Mouse (Mus musculus) testis, adult 2 months (tissue): ENCODE data around the gene Elane. TPM values are rescaled to one million over a fixed set of nuclear protein-coding genes. Genes with fewer than 3 reads are reported as not detected.

ENCODE experiments used
- H3K27ac ChIP-seq: fragments of 200-500 bp; 2 replicates; pipeline ENCODE4 v1.5.1; 2012; ENCODE audit warnings: low read depth, low read length; ENCODE audit not compliant: control insufficient read depth, insufficient read depth
- H3K27me3 ChIP-seq: fragments of 200-500 bp; 2 replicates; pipeline ENCODE4 v1.6.1; 2012; ENCODE audit warnings: mild to moderate bottlenecking, low read length, moderate library complexity; ENCODE audit not compliant: control insufficient read depth, insufficient read depth
- H3K36me3 ChIP-seq: fragments of 200-500 bp; 2 replicates; pipeline ENCODE4 v1.6.1; 2012; ENCODE audit warnings: mild to moderate bottlenecking, low read length; ENCODE audit not compliant: control insufficient read depth, insufficient read depth
- H3K4me1 ChIP-seq: fragments of 200-500 bp; 2 replicates; pipeline ENCODE4 v1.6.1; 2012; ENCODE audit warnings: low read length; ENCODE audit not compliant: control insufficient read depth, insufficient read depth
- H3K4me3 ChIP-seq: fragments of 200-500 bp; 2 replicates; pipeline ENCODE4 v1.5.1; 2012; ENCODE audit warnings: low read depth, mild to moderate bottlenecking, low read length, moderate library complexity, mixed read lengths; ENCODE audit not compliant: control insufficient read depth
- CTCF ChIP-seq: fragments of 200-500 bp; IDR thresholded peaks from 2 replicates; pipeline ENCODE4 v1.5.1; 2012; ENCODE audit warnings: low read depth, mild to moderate bottlenecking, inconsistent platforms, low read length, moderate library complexity; ENCODE audit not compliant: control insufficient read depth, insufficient read depth, insufficient replicate concordance
- POLR2A ChIP-seq: fragments of 200-500 bp; IDR thresholded peaks from 2 replicates; pipeline ENCODE4 v1.6.1; 2012; ENCODE audit warnings: low read depth, mild to moderate bottlenecking, inconsistent platforms, low read length, moderate library complexity; ENCODE audit not compliant: control insufficient read depth
- polyA plus RNA-seq: library from polyadenylated mRNA; depleted of rRNA; stranded (reverse); fragments of >200 nt; gene quantifications from 2 replicates; pipeline ENCODE4 v1.2.3, GENCODE M21; 2012

The Elane gene
- polyA plus RNA-seq, 1 experiment = 0.11 TPM

DNA sequence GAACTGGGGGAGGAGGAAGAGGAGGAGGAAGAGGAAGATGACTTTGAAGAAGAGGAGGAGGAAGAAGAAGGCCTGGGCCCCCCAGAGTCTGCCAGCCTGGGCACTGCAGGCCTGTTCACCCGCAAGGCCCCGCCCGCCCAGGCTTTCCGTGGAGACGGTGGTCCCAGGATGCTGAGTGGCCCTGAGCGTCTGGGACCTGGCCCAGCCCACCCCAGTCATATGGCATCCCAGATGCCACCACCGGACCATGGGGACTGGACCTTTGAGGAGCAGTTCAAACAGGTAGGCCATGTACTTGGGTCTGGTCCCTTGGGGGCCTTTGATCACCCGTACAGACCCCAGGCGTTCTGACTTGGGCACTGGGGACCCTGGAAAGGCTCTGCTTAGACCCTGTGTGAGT is 45.8 kb downstream of the Elane start:
- Histone ChIP-seq H3K4me3 (peak overlapping the region; percentile 83), H3K27me3 (no peaks in the 10 kb centered on the region), H3K36me3 (no peaks in the 10 kb centered on the region), H3K4me1 (peaks cover 39% of the 10 kb centered on the region), H3K27ac (no peak overlapping the region)
- TF ChIP-seq POLR2A = no peak
- TF ChIP-seq CTCF = no peak

DNA sequence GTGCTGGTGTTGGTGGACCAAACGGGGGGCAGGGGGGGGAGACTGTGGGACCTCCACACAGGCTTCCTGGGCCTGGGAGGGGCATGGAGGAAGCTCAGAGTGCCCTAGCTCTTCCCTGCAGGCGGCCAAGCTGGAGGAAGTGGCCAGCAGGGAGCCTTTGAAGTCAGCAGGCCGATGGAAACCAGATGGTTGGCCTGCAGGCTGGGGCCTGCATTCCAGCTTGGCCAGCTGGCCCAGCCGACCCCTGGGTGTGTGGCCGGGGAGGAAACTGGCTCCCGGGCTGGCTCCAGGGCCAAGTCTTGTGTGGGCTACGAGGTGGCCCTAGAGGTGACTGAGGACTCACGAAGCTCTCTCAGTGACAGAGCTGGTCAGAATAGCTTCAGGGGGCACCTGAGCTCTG is 46.7 kb downstream of the Elane start:
- peaks cover 38% of the 10 kb centered on the region for H3K4me1 ChIP-seq
- H3K4me3 ChIP-seq = peak overlapping the region; percentile 83
- TF ChIP-seq POLR2A (no peak), CTCF (no peak)
- no peaks in the 10 kb centered on the region for H3K36me3 ChIP-seq
- H3K27ac ChIP-seq = no peak overlapping the region
- H3K27me3 ChIP-seq = no peaks in the 10 kb centered on the region

DNA sequence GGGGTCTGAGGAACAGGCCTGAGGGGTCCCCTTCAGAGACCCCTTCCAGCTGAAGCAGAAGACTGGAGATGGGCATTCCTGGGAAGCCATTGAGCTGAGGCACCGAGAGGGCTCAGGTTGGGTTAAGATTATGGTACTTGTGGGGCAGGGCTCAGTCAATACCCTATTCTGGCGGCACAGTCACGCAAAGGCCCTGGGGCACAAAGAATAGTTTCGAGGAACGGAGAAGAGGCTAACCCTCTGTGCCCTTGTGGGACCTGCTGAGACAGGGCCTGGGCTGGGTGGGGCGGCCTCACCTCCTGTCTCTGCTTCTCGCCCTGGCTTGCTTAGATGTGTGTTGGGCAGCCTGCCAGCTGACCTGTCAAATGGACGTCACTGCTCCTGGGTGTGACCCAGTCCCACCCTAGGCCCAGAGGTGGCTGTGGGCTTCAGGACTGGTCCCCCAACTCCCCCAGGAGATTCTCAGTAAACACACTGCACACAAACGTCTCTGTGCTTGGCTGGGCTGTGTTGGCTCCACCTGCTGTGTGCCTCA is 47.2 kb downstream of the Elane start:
- Histone ChIP-seq H3K27me3 (no peaks in the 10 kb centered on the region), H3K4me1 (peaks cover 33% of the 10 kb centered on the region), H3K36me3 (no peaks in the 10 kb centered on the region), H3K4me3 (peak overlapping the region; percentile 7), H3K27ac (no peak overlapping the region)
- TF ChIP-seq CTCF (no peak), POLR2A (no peak)

- H3K36me3 ChIP-seq = no peaks in the 10 kb centered on the region
- TF ChIP-seq CTCF (no peak), POLR2A (no peak)
- H3K27me3 ChIP-seq = no peaks in the 10 kb centered on the region
- H3K4me3 ChIP-seq = peak overlapping the region; percentile 7; the same call in 1 of the 2 replicates
- peaks cover 33% of the 10 kb centered on the region for H3K4me1 ChIP-seq
- no peak overlapping the region for H3K27ac ChIP-seq
These were observed 47.8 kb downstream of the Elane start for GRCm38 (mm10) chr10:79933861-79934260.

DNA sequence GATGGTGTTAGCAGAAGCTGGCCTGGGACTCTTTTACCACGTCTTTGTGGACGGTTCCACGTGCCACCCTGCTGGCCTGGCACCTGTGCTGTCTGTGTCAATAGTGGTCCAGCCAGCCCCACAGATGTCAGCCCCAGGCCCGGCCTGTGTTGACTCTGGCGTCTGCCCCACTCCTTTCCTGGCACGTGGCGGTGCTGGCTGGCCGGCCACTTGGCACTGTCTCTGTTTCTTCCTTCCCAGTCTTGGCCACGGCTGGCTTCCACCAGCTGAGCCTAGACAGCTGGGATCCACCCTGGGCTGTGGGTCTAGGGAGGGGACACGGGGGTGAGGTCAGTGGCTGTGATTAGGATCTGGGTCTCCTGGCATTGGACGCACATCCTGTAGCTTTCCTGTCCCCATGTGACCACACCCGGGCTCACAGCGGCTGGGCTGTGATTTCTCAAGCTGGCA is 48.2 kb downstream of the Elane start:
- Histone ChIP-seq H3K4me1 (peaks cover 31% of the 10 kb centered on the region), H3K36me3 (no peaks in the 10 kb centered on the region), H3K27me3 (no peaks in the 10 kb centered on the region), H3K4me3 (no peak overlapping the region), H3K27ac (no peak overlapping the region)
- TF ChIP-seq CTCF = no peak
- TF ChIP-seq POLR2A = no peak

DNA sequence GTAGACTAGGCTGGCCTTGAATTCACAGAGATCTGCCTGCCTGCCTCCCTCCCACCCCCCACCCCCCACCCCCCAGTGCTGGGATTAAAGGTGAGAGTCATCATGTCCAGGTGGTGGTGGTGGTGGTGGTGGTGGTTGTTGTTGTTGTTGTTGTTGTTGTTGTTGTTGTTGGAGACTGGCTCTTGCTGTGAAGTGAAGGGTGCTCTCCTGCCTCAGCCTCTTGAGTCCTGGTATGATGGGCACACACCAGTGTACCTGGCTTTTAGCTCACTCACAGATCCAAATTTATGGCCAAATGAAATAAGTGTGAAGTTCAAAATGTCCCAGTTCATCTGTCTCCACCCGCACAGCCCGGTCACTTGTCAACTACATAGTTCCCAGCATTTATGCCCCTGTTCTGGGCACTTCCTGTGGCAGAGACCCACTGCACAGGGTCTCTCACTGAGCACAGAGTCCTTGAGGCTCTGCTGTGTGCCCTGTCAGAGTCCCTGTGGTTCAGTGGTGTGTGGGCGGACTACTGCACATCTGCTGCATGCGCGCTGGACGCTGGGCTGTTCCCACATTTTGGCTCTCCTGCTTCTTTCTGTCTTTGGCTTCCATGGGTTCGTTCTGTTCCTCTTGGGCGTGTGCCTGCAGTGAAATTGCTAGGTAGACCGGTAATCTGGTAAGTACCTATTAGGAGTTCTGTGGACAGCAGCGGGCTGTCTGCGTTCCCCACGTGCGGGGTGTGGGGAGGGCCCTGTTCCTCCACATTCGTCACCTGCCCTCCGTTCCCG is 48.9 kb downstream of the Elane start:
- no peak for TF ChIP-seq CTCF
- peaks cover 29% of the 10 kb centered on the region for H3K4me1 ChIP-seq
- no peaks in the 10 kb centered on the region for H3K36me3 ChIP-seq
- no peak overlapping the region for H3K27ac ChIP-seq
- H3K27me3 ChIP-seq = no peaks in the 10 kb centered on the region
- H3K4me3 ChIP-seq = no peak overlapping the region

GRCm38 (mm10) chr10:79936284-79936910 is 50.4 kb downstream of the Elane start:
- Histone ChIP-seq H3K4me1 (peaks cover 29% of the 10 kb centered on the region), H3K36me3 (no peaks in the 10 kb centered on the region), H3K27me3 (no peaks in the 10 kb centered on the region), H3K27ac (no peak overlapping the region), H3K4me3 (no peak overlapping the region)
- TF ChIP-seq POLR2A (no peak), CTCF (no peak)
